Mouse (Mus musculus): ENCODE data around the gene Dcaf17.

Gene Dcaf17

DNA sequence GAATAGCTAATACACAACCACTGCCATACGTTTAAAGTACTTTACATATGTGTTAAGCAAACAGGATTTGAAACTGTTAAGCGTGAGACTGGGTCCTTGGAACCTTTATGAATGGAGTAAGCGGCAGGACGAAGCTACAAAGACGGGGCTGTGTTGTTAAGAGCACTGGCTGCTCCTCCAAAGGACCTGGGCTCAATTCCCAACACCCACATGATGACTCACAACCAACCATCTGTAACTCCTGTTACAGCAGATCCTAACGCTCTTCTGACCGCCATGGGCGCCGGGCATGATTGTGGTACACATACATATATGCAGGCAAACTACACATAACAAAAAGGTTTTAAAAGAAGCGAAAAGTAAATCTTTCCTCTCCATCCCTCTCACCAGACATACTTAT lies 65.7 kb downstream of the Dcaf17 start:
- no peak for DNase-seq (ENCODE audit: low read depth, low spot score)

DNA sequence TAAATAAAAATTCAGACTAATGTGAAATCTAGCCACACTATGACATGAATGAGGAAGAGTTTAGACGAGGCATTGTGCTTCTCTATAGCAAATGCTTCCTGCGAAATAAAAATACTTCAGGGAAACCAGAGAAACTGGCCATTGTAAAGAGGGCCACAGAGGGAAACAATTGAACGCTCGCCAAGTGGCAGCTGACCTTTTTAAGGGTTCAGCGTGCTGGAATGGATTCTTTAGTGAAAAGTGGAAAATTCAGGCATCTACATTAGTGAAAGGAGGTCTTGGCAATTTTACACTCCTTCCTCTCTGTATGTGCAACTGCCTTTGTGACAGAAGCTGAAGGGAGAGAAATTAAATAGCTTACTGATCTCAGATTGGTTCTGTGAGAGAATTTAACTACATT lies 66.3 kb downstream of the Dcaf17 start:
- DNase-seq (ENCODE audit: low read depth, low spot score), result no peak

DNA sequence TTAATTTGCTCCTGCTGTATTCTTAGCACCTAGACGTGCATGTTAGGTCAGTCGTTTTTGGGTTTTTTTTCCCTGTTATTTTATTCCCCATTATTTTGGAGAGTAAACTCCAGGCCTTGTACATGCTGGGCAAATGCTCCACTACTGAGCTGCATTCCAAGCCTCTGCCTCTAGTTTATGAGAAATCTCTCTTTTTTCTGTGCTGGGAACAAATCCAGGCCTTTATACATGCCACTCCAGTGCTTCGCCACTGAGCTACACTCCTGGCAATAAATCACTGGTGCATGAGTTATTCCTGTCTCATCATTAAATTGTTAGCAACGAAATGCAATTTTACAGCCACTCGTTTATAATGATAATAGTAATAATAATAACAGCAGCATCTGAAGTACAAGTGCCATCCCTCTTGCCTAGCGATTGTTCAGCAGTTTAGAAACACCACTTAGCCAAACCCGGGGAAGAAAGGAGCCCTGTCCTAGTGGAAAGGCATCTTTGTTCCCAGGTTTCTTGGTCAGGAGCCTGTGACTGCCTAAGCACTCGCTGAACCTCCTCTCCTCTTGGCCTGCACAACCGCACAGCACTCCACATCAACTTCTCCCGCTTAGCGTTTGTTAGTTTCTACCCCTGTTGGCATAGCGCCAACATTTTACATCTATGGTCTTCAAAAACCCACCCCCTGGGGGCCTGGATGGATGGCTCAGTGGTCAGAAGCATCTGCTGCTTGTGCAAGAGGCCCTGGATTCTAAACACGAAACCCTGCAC lies 67.3 kb downstream of the Dcaf17 start:
- no peak for DNase-seq (ENCODE audit: low read depth, low spot score)

GRCm38 (mm10) chr2:71123591-71123990 lies 68.5 kb downstream of the Dcaf17 start:
- DNase-seq (ENCODE audit: low read depth, low spot score), result no peak

- no peak for DNase-seq (ENCODE audit: low read depth, low spot score)
These were observed 72.8 kb downstream of the Dcaf17 start for GRCm38 (mm10) chr2:71127779-71128534.

GRCm38 (mm10) chr2:71130366-71130765 lies 75.2 kb downstream of the Dcaf17 start:
- no peak for DNase-seq (ENCODE audit: low read depth, low spot score)

DNA sequence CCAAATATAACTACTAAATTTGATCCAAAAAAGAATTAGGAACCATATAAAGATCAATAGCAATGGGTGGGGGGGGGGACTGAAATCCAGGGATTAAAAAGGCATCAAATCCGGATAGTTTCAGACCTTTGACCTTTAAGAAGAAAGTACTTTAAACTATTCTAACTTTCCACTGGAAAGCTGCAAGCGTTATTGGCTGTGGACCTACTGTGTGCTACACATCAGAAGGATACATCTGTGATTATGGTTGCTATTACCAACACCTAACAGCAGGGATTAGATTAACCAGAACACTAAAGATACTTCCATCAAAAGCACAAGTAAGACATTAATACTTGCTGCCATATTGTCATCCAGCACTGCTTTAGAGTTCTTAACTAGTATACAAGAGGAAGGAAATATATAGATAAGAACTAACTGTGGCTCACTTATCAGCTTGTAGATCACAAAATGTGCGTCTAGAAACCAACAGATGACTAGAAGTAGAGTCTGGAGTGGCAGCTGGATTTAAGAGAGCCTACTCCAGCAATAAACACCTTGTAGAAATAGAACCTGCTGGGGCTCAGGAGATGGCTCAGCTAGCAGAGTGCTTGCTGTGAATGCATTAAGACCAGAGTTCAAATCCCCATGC lies 76.9 kb downstream of the Dcaf17 start:
- no peak for DNase-seq (ENCODE audit: low read depth, low spot score)

GRCm38 (mm10) chr2:71134041-71134505 lies 78.9 kb downstream of the Dcaf17 start:
- DNase-seq (ENCODE audit: low read depth, low spot score), result no peak

- no peak for DNase-seq (ENCODE audit: low read depth, low spot score)
These were observed 79.7 kb downstream of the Dcaf17 start for GRCm38 (mm10) chr2:71134836-71135235.

DNA sequence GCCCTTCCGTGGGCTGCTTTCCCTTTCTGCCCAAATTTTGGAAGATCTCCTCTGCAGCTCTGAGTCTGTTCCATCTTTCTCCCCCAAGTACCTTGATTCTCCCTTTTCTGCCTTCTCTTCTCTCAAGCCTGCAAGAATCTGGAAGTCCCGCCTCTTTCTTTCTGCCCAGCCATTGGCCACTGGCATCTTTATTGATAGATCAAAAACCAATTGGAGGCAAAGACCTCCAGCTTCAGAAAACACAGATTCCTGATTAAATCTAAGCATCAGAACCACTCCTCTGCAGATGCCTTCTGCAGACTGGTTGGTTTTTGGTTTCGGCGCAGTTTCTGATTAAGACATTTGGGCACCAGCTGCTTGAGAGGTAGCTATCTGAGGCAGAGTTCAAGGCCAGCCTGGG lies 85.5 kb downstream of the Dcaf17 start:
- DNase-seq (ENCODE audit: low read depth, low spot score), result no peak

DNA sequence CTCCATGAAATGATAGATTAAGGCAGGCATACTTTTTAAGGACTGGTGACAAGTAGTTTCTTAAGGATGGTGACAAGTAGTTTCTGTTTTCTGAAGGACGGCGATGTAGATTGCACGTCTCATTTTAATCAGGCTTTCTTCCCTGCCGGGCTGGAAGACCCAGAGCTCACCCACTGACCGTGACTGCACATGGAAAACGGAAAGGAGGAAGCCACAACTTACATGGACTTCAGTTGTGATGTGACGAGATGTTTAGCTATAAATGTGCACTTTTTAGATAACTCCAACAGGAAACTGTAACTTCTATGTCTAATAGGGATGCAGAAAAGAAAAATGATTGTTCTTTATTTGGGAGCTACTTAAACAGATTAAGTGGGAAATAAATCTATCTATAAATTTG lies 87.3 kb downstream of the Dcaf17 start:
- no peak for DNase-seq (ENCODE audit: low read depth, low spot score)

GRCm38 (mm10) chr2:71145853-71146252 lies 90.7 kb downstream of the Dcaf17 start:
- DNase-seq (ENCODE audit: low read depth, low spot score), result no peak

DNA sequence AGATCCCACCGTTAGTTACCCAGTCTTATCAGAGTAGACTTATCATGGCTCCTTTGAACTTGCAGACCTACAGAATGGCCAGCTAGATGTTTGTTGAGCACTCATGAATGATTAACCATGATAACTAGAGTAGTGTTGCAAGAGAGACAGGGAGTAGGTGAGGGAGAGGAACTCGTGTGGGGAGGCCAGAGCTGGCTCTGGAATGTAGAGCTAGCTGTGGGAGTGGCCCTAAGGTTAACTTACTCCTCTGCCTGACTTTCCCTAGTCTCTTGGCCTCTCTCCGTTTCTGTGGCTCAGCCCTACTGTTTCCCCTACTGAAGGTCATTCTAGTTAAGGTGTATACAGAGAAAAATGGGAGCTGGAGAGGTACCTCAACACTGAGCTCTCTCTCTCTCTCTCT lies 91.1 kb downstream of the Dcaf17 start:
- no peak for DNase-seq (ENCODE audit: low read depth, low spot score)

DNA sequence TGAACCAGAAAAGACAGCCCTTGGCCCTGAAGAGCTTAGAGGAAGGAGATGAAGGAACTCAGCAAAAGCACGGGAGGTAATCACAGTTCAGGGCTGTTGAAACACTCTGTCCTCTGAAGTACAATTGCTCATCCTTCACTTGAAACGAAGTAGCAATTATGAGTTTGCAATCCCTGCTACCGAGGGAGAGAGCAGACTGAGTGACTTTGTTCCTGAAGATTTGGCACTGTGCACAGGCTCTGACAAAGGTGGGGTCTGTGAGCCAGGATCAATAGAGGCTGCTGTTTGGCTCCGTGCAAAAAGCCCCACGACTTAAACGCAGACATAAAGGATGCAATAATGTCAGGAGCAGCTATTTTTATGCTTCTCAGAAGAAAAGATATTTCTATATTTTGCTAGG lies 92.7 kb downstream of the Dcaf17 start:
- DNase-seq (ENCODE audit: low read depth, low spot score), result no peak

Measured in embryo, embryonic 11.5 days (tissue).